ENCODE assay signal across 10 mouse cellular contexts in the genomic region with DNA sequence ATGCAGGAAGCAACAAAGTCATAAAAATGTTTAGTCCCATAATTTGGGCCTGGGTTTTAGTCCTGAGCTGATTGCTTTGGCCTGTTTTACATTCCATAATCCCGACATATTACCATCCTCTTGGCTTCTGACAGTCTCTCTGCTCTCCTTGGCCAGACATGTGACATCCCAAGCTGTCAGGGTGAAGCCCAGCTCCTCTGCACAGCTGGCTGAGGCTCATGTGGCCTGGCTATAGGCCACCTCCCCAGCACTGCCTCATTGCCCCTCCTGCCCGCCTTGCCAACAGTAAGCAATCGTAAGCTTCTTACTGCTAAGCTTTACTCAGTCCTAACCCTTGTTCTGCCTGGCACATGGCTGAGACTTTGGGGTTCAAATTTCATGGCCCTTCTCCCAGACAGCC.
DNase-seq lines count a peak whose midpoint lies in the region; ATAC-seq and TF ChIP-seq lines count a peak whose summit lies in the region.
"Had no signal": no experiment of that assay in that cellular context is flagged by ENCODE, and none has a peak within 500 bp of the region (broad histone marks: within the 10 kb centered on the region; RNA-seq: fewer than 3 reads in every experiment).

No protein-coding gene starts in this region.

- H3K27ac ChIP-seq in heart, embryonic 13.5 days (replicated peaks): peak overlapping the region; percentile 85
- peak overlapping the region; percentile 36; the same call in 1 of the 2 replicates for H3K27ac ChIP-seq in layer of hippocampus, adult 2 months
- H3K27ac ChIP-seq in neural tube, embryonic 13.5 days (replicated peaks): 0 out of 2 replicates have a peak overlapping the region, but pooled peaks have one; percentile 9
- H3K27ac ChIP-seq: intestine, embryonic 15.5 days had no signal

- H3K27me3 ChIP-seq in heart, embryonic 13.5 days (replicated peaks): no peaks in the 10 kb centered on the region
- no peaks in the 10 kb centered on the region for H3K27me3 ChIP-seq in neural tube, embryonic 13.5 days
- no peaks in the 10 kb centered on the region for H3K27me3 ChIP-seq in myocyte (ENCODE audit: control insufficient read depth, insufficient read depth, insufficient read length)
- H3K27me3 ChIP-seq: intestine, embryonic 15.5 days had no signal

- peak overlapping the region; percentile 47 for H3K9ac ChIP-seq in heart, embryonic 13.5 days
- H3K9ac ChIP-seq in neural tube, embryonic 13.5 days: no peak overlapping the region
- H3K9ac ChIP-seq: intestine, embryonic 15.5 days had no signal

- DNase-seq in heart, adult 9 months (ENCODE audit: low spot score in 2 of 2): no peak
- no peak for DNase-seq in layer of hippocampus, adult 2 months (ENCODE audit: low spot score in 2 of 2)
- no peak for DNase-seq in layer of hippocampus, postnatal 14 days (ENCODE audit: low spot score in 2 of 2)
- DNase-seq in neural tube, embryonic 10.5 days (ENCODE audit: extremely low spot score, low spot score): no peak
- DNase-seq in layer of hippocampus, adult 9-11 months: no peak

- no peak for TF ChIP-seq POLR2A in myocyte (IDR thresholded peaks at IDR 0.05; ENCODE audit: insufficient read length, low read depth)

- H3K79me2 ChIP-seq in myocyte (ENCODE audit: control insufficient read depth, insufficient read depth): peaks cover 60% of the 10 kb centered on the region

- no peaks in the 10 kb centered on the region for H3K36me3 ChIP-seq in heart, embryonic 13.5 days
- H3K36me3 ChIP-seq in neural tube, embryonic 13.5 days: no peaks in the 10 kb centered on the region
- H3K36me3 ChIP-seq in myocyte (ENCODE audit: control insufficient read depth, insufficient read depth): no peaks in the 10 kb centered on the region
- H3K36me3 ChIP-seq: intestine, embryonic 15.5 days had no signal

- no peak for ATAC-seq in heart, embryonic 13.5 days (ENCODE audit: extremely low read depth, insufficient number of reproducible peaks, low FRiP score, low TSS enrichment)
- no peak for ATAC-seq in neural tube, embryonic 13.5 days (ENCODE audit: low read depth)
- ATAC-seq: forebrain, embryonic 14.5 days; intestine, embryonic 15.5 days had no signal

- H3K9me3 ChIP-seq in heart, embryonic 13.5 days: no peaks in the 10 kb centered on the region
- H3K9me3 ChIP-seq in neural tube, embryonic 13.5 days: no peaks in the 10 kb centered on the region
- H3K9me3 ChIP-seq: intestine, embryonic 15.5 days had no signal

- H3K4me2 ChIP-seq in heart, embryonic 13.5 days: no peak overlapping the region
- H3K4me2 ChIP-seq in neural tube, embryonic 13.5 days: no peak overlapping the region
- H3K4me2 ChIP-seq in myocyte (ENCODE audit: low read depth): peak overlapping the region; percentile 42
- H3K4me2 ChIP-seq: intestine, embryonic 15.5 days had no signal

- H3K4me3 ChIP-seq in heart, embryonic 13.5 days: no peak overlapping the region
- no peak overlapping the region for H3K4me3 ChIP-seq in layer of hippocampus, adult 2 months
- H3K4me3 ChIP-seq in neural tube, embryonic 13.5 days: no peak overlapping the region
- H3K4me3 ChIP-seq in myocyte: no peak overlapping the region
- H3K4me3 ChIP-seq: intestine, embryonic 15.5 days had no signal

- TF ChIP-seq CTCF in layer of hippocampus, adult 2 months (conservative IDR thresholded peaks at IDR 0.05): no peak

- WGBS in heart, embryonic 13.5 days: 76% methylated on average over 3 of the region's 3 CpGs
- WGBS in neural tube, embryonic 13.5 days: 85% methylated on average over 3 of the region's 3 CpGs

- H3K4me1 ChIP-seq in heart, embryonic 13.5 days: peaks cover 71% of the 10 kb centered on the region
- peaks cover 74% of the 10 kb centered on the region for H3K4me1 ChIP-seq in neural tube, embryonic 13.5 days (replicated peaks)

- no peak overlapping the region for H3ac ChIP-seq in myocyte (ENCODE audit: control insufficient read depth, insufficient read length)

TF ChIP-seq in myocyte, 11 proteins besides CTCF, POLR2A, EP300 and RAD21:
- TF ChIP-seq USF1 (IDR thresholded peaks at IDR 0.05; ENCODE audit: low read depth) (peak; percentile 67), MYOD1 (IDR thresholded peaks at IDR 0.05; ENCODE audit: control insufficient read depth in 1 of 3, insufficient read length in 2 of 3, low read depth in 2 of 3) (peak in 2 of 3 experiments; percentile 73 to 87), REST (IDR thresholded peaks at IDR 0.05; ENCODE audit: insufficient read depth, insufficient read length) (no peak), SRF (IDR thresholded peaks at IDR 0.05; ENCODE audit: control insufficient read depth, insufficient read length, low read depth) (no peak), POLR2AphosphoS2 (IDR thresholded peaks at IDR 0.05; ENCODE audit: insufficient read length, low read depth) (no peak), TCF12 (IDR thresholded peaks at IDR 0.05; ENCODE audit: insufficient read depth, poor library complexity, severe bottlenecking) (peak; percentile 52), MYOG (IDR thresholded peaks at IDR 0.05; ENCODE audit: control insufficient read depth in 1 of 3, insufficient read depth in 1 of 3, insufficient read length in 2 of 3, low read depth in 2 of 3) (peak; percentile 56 to 87 (median 62)), TCF3 (IDR thresholded peaks at IDR 0.05; ENCODE audit: insufficient read length, low read depth) (no peak)
TF ChIP-seq in myocyte: peak in this region for 4.

Comparison
In these comparisons a context has a peak if more than half of its experiments do, and no peak if none do; other contexts are left out.
1. H3K27ac ChIP-seq: peak in every context shown above with its lines; median percentile 85 in heart, embryonic 13.5 days; 36 in layer of hippocampus, adult 2 months; 9 in neural tube, embryonic 13.5 days.